Mouse (Mus musculus): Measurements from ENCODE around the gene Traf5.
A peak's percentile ranks its signal among the peaks of the same experiment; 100 is the strongest.

The Traf5 gene

GRCm38 (mm10) chr1:192061666-192062306 is 30.6 kb downstream of the Traf5 start:
- DNase-seq (ENCODE audit: low spot score) = no peak

GRCm38 (mm10) chr1:192058911-192059310 is 33.4 kb downstream of the Traf5 start:
- DNase-seq (ENCODE audit: low spot score) = no peak

GRCm38 (mm10) chr1:192053726-192054125 is 38.6 kb downstream of the Traf5 start:
- DNase-seq (ENCODE audit: low spot score) = no peak

GRCm38 (mm10) chr1:192052986-192053385 is 39.4 kb downstream of the Traf5 start:
- no peak for DNase-seq (ENCODE audit: low spot score)

- no peak for DNase-seq (ENCODE audit: low spot score)
Observed at GRCm38 (mm10) chr1:192052461-192052860, 39.9 kb downstream of the Traf5 start.

- no peak for DNase-seq (ENCODE audit: low spot score)
Observed at GRCm38 (mm10) chr1:191999022-191999421, 93.3 kb downstream of the Traf5 start.

GRCm38 (mm10) chr1:191996621-191997185 is 95.7 kb downstream of the Traf5 start:
- DNase-seq (ENCODE audit: low spot score) = no peak

GRCm38 (mm10) chr1:191995916-191996315 is 96.4 kb downstream of the Traf5 start:
- no peak for DNase-seq (ENCODE audit: low spot score)

- DNase-seq (ENCODE audit: low spot score) = no peak
Observed at GRCm38 (mm10) chr1:191995488-191995887, 96.9 kb downstream of the Traf5 start.

GRCm38 (mm10) chr1:191994476-191994875 is 97.9 kb downstream of the Traf5 start:
- DNase-seq (ENCODE audit: low spot score) = no peak

- no peak for DNase-seq (ENCODE audit: low spot score)
Observed at GRCm38 (mm10) chr1:191992040-191992780, 100.1 kb downstream of the Traf5 start.

- peak; percentile 75 for DNase-seq (ENCODE audit: low spot score)
Observed at GRCm38 (mm10) chr1:191989994-191990393, 102.4 kb downstream of the Traf5 start.

GRCm38 (mm10) chr1:191989060-191989459 is 103.3 kb downstream of the Traf5 start:
- DNase-seq (ENCODE audit: low spot score) = no peak

- no peak for DNase-seq (ENCODE audit: low spot score)
Observed at GRCm38 (mm10) chr1:191988646-191989045, 103.7 kb downstream of the Traf5 start.

- no peak for DNase-seq (ENCODE audit: low spot score)
Observed at GRCm38 (mm10) chr1:191987481-191987769, 104.9 kb downstream of the Traf5 start.

- DNase-seq (ENCODE audit: low spot score) = no peak
Observed at GRCm38 (mm10) chr1:191986674-191987480, 105.5 kb downstream of the Traf5 start.

GRCm38 (mm10) chr1:191981426-191982102 is 110.8 kb downstream of the Traf5 start:
- DNase-seq (ENCODE audit: low spot score) = no peak

- no peak for DNase-seq (ENCODE audit: low spot score)
Observed at GRCm38 (mm10) chr1:191977187-191977586, 115.2 kb downstream of the Traf5 start, which contains the start of gene Rd3. Rd3 (plus strand) TSS chr1:191977370.

GRCm38 (mm10) chr1:191974509-191975405 is 117.6 kb downstream of the Traf5 start:
- no peak for DNase-seq (ENCODE audit: low spot score)

- DNase-seq (ENCODE audit: low spot score) = no peak
Observed at GRCm38 (mm10) chr1:191969939-191970338, 122.4 kb downstream of the Traf5 start.
